Mouse (Mus musculus): Measurements from ENCODE around the gene Uqcrh. TPM values are rescaled to one million over a fixed set of nuclear protein-coding genes. Genes with fewer than 3 reads are reported as not detected.

Gene Uqcrh
- polyA plus RNA-seq, 2 experiments = 510 to 543 TPM

DNA sequence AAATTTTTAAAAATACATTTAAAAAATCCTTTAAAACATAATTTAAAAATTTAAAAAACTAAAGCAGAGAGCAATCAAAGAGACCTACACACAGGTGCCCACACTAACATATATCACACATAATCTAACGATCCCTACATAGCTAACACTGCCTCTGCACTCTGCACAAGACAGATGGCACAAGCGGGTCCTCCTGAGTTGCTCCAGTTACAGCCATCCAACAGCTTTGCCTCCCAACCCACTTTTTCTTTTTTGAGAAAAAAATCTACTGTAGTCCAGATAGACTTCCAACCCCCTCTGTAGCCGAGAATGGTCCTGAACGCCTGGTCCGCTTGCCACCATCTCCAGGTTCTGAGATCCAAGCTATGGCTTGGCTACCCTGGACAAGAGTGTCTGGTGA is 30.4 kb upstream of the Uqcrh start:
- Histone ChIP-seq H3K4me1 (ENCODE audit: control insufficient read depth, insufficient read depth, low read length) (no peaks in the 10 kb centered on the region), H3K9ac (ENCODE audit: low read depth, low read length, severe bottlenecking) (no peak overlapping the region), H3K9me3 (ENCODE audit: control insufficient read depth, low read length) (no peaks in the 10 kb centered on the region), H3K4me3 (replicated peaks; ENCODE audit: low read length) (no peak overlapping the region), H3K36me3 (ENCODE audit: control insufficient read depth, insufficient read depth, low read length) (peaks cover 43% of the 10 kb centered on the region), H3K27me3 (ENCODE audit: control insufficient read depth, insufficient read depth, low read length) (no peaks in the 10 kb centered on the region), H3K27ac (replicated peaks; ENCODE audit: low read depth, low read length) (no peak overlapping the region), H3K4me2 (replicated peaks; ENCODE audit: low read depth, low read length, severe bottlenecking) (no peak overlapping the region)
- 91% methylated on average over 5 of the region's 5 CpGs for WGBS
- DNase-seq (ENCODE audit: low spot score) (no peak), ATAC-seq (ENCODE audit: low FRiP score, low read depth) (no peak)
- no peak for TF ChIP-seq POLR2A (IDR thresholded peaks at IDR 0.05; ENCODE audit: borderline replicate concordance, extremely low read depth, insufficient read depth, insufficient read length)

DNA sequence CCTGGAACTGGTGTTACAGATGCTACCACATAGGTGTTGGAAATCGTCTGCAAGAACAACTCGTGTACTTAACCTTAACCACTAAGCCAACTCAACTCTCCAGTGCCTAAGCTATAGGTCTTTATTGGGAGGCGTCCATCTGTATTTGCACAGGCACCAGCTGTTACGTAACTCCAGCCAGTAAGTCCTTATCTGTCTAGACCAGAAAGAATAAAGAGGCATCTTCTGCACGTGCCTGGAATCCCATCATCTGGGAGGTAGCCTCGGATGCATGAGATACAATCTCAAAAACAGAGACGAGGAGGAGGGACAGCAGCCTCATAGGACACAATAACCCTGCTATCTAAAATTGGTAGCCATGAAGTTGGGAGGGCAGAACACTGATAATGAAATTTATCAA is 26.1 kb upstream of the Uqcrh start:
- DNase-seq (ENCODE audit: low spot score) = no peak
- H3K4me1 ChIP-seq (ENCODE audit: control insufficient read depth, insufficient read depth, low read length) = no peaks in the 10 kb centered on the region
- no peak overlapping the region for H3K4me3 ChIP-seq (replicated peaks; ENCODE audit: low read length)
- no peaks in the 10 kb centered on the region for H3K9me3 ChIP-seq (ENCODE audit: control insufficient read depth, low read length)
- no peak overlapping the region for H3K4me2 ChIP-seq (replicated peaks; ENCODE audit: low read depth, low read length, severe bottlenecking)
- 90% methylated on average over 7 of the region's 7 CpGs for WGBS
- no peaks in the 10 kb centered on the region for H3K27me3 ChIP-seq (ENCODE audit: control insufficient read depth, insufficient read depth, low read length)
- no peak for TF ChIP-seq POLR2A (IDR thresholded peaks at IDR 0.05; ENCODE audit: borderline replicate concordance, extremely low read depth, insufficient read depth, insufficient read length)
- ATAC-seq (ENCODE audit: low FRiP score, low read depth) = no peak
- H3K36me3 ChIP-seq (ENCODE audit: control insufficient read depth, insufficient read depth, low read length) = peaks cover 72% of the 10 kb centered on the region
- no peak overlapping the region for H3K9ac ChIP-seq (ENCODE audit: low read depth, low read length, severe bottlenecking)
- no peak overlapping the region for H3K27ac ChIP-seq (replicated peaks; ENCODE audit: low read depth, low read length)

DNA sequence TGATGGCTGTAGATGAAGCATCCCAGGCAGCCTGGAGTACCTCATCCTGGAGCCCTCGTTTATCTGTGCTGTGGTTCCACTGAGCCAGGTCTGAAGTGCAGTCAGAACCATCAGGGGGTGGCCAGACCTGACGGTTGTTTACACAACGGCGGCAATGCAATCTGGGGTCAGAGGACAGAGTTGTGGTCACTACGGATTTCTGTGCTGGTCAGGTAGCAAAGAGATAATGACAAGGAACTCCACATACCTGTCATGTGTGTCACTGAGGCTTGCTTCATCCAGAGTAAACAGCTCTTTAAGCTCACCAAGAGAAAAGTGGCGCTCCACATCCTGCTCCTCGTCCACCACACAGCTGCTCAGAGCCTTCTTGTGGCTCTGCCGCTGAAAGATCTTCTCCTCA is 22.3 kb upstream of the Uqcrh start:
- Histone ChIP-seq H3K27ac (replicated peaks; ENCODE audit: low read depth, low read length) (no peak overlapping the region), H3K9me3 (ENCODE audit: control insufficient read depth, low read length) (no peaks in the 10 kb centered on the region), H3K4me1 (ENCODE audit: control insufficient read depth, insufficient read depth, low read length) (no peaks in the 10 kb centered on the region), H3K27me3 (ENCODE audit: control insufficient read depth, insufficient read depth, low read length) (no peaks in the 10 kb centered on the region), H3K4me3 (replicated peaks; ENCODE audit: low read length) (no peak overlapping the region), H3K4me2 (replicated peaks; ENCODE audit: low read depth, low read length, severe bottlenecking) (no peak overlapping the region), H3K36me3 (ENCODE audit: control insufficient read depth, insufficient read depth, low read length) (peaks cover 88% of the 10 kb centered on the region), H3K9ac (ENCODE audit: low read depth, low read length, severe bottlenecking) (no peak overlapping the region)
- TF ChIP-seq POLR2A (IDR thresholded peaks at IDR 0.05; ENCODE audit: borderline replicate concordance, extremely low read depth, insufficient read depth, insufficient read length) = no peak
- DNase-seq (ENCODE audit: low spot score) (no peak), ATAC-seq (ENCODE audit: low FRiP score, low read depth) (no peak)
- WGBS = 80% methylated on average over 8 of the region's 8 CpGs

DNA sequence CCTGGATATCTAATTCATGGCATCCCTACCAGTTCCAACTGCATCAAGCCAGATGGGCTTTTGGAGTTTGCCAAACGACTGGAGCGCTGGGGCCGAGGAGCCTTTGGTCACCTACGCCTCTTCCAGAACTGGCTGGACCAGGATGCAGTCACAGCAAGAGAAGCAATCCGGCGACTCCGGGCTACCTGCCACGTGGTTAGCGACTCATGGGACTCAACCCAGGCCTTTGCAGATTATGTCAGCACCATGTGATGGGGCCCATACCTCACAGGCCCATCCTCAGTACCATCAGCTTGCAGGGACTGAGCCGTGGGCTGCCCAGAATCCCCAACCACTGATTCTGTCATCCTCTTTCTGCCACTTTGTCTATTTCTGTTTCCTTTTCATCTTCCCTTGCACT is 21.4 kb upstream of the Uqcrh start:
- H3K4me1 ChIP-seq (ENCODE audit: control insufficient read depth, insufficient read depth, low read length) = no peaks in the 10 kb centered on the region
- 86% methylated on average over 10 of the region's 10 CpGs for WGBS
- H3K27ac ChIP-seq (replicated peaks; ENCODE audit: low read depth, low read length) = no peak overlapping the region
- ATAC-seq (ENCODE audit: low FRiP score, low read depth) (no peak), DNase-seq (ENCODE audit: low spot score) (no peak)
- no peak for TF ChIP-seq POLR2A (IDR thresholded peaks at IDR 0.05; ENCODE audit: borderline replicate concordance, extremely low read depth, insufficient read depth, insufficient read length)
- H3K36me3 ChIP-seq (ENCODE audit: control insufficient read depth, insufficient read depth, low read length) = peaks cover 95% of the 10 kb centered on the region
- no peak overlapping the region for H3K4me2 ChIP-seq (replicated peaks; ENCODE audit: low read depth, low read length, severe bottlenecking)
- no peak overlapping the region for H3K9ac ChIP-seq (ENCODE audit: low read depth, low read length, severe bottlenecking)
- no peak overlapping the region for H3K4me3 ChIP-seq (replicated peaks; ENCODE audit: low read length)
- H3K9me3 ChIP-seq (ENCODE audit: control insufficient read depth, low read length) = no peaks in the 10 kb centered on the region
- no peaks in the 10 kb centered on the region for H3K27me3 ChIP-seq (ENCODE audit: control insufficient read depth, insufficient read depth, low read length)

DNA sequence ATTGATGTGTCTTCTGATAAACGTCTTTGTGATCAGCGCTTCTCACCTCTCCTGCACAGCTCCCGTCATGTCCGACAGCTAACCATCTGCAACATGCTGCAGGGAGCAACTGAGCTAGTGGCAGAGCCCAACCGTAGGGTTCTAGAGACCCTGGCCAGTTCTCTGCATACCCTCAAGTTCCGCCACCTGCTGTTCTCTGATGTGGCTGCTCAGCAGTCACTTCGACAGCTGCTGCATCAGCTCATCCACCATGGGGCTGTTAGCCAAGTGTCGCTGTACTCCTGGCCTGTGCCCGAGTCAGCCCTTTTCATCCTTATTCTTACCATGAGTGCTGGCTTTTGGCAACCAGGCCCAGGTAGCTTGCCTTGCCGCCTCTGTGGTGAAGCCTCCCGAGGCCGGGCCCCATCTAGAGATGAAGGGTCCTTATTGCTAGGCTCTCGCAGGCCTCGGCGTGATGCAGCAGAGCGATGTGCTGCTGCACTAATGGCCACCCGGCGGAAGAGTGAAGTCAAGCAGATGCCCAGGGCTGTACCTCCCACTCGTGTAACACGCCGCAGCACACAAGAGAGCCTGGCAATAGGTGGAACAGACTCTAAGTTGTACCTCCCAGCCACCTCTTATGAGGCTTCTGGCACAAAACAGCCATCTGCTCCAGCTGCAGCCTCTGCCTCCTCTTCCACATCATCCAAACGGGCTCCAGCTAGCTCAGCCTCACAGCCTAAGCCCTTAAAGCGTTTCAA is 13.8 kb upstream of the Uqcrh start:
- Histone ChIP-seq H3K9ac (ENCODE audit: low read depth, low read length, severe bottlenecking) (no peak overlapping the region), H3K4me1 (ENCODE audit: control insufficient read depth, insufficient read depth, low read length) (no peaks in the 10 kb centered on the region), H3K4me2 (replicated peaks; ENCODE audit: low read depth, low read length, severe bottlenecking) (no peak overlapping the region), H3K36me3 (ENCODE audit: control insufficient read depth, insufficient read depth, low read length) (peaks cover 97% of the 10 kb centered on the region), H3K4me3 (replicated peaks; ENCODE audit: low read length) (no peak overlapping the region), H3K27ac (replicated peaks; ENCODE audit: low read depth, low read length) (no peak overlapping the region), H3K27me3 (ENCODE audit: control insufficient read depth, insufficient read depth, low read length) (no peaks in the 10 kb centered on the region), H3K9me3 (ENCODE audit: control insufficient read depth, low read length) (no peaks in the 10 kb centered on the region)
- no peak for TF ChIP-seq POLR2A (IDR thresholded peaks at IDR 0.05; ENCODE audit: borderline replicate concordance, extremely low read depth, insufficient read depth, insufficient read length)
- ATAC-seq (ENCODE audit: low FRiP score, low read depth) = peak; percentile 55; the same call in 1 of the 2 replicates
- 91% methylated on average over 23 of the region's 23 CpGs for WGBS
- no peak for DNase-seq (ENCODE audit: low spot score)

All from limb, embryonic 14.5 days (tissue).